Mouse (Mus musculus) mouse trophoblast stem cell (cell line): Measurements from ENCODE around the gene Asprv1.

Experiments
- in situ Hi-C, 2 experiments: fragments of 300-500 bp; cut with MseI, MboI; formaldehyde crosslinking; loops; 2 replicates in 1 of 2; 3 replicates in 1 of 2; pipeline ENCODE4 v1.15.1; 2025

Asprv1 gene

DNA sequence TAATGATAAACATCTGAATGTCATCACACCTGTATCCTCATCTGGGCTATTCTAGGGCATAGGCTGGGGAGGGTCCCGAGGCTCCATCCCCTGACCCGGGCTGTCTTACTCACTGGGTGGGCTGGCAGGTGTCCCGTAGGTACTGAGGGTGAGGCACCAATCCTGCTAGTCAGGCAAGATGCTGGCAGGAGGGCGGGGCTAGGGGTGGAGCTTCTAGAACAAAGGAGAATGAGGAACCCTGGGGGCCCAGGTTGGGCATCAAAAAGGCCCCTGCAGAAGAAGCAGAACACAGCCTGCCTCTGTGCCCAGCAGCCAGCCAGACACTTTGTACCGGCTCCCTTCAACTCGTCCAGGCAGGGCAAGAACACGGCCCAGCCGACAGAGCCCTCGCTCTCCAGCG is at the start of gene Asprv1:
Gene Asprv1 (plus strand): TSS at position 219 of the 400 bp plus-strand sequence.
- in situ Hi-C loops: no loop called here

DNA sequence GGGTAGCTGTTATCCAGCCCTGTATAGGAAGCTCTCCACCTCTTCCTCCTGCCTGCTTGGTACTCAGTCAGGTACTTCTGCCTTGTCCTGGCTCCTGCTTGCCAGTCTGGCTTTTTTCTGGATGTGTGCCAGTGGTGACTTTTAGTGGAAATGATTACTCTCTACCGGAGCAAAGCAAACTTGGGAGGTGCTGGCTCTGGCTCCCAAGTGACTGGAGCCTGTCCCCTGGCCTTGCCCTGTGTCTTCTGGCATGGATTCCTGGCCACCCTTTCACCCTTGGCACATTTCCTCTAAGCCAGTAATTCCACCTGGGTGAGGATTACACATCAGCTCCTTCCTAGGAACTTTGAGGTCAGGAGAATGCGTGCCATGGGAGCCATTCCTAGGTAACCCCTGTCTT is 49.6 kb upstream of the Asprv1 start:
- in situ Hi-C loops: no loop called here

DNA sequence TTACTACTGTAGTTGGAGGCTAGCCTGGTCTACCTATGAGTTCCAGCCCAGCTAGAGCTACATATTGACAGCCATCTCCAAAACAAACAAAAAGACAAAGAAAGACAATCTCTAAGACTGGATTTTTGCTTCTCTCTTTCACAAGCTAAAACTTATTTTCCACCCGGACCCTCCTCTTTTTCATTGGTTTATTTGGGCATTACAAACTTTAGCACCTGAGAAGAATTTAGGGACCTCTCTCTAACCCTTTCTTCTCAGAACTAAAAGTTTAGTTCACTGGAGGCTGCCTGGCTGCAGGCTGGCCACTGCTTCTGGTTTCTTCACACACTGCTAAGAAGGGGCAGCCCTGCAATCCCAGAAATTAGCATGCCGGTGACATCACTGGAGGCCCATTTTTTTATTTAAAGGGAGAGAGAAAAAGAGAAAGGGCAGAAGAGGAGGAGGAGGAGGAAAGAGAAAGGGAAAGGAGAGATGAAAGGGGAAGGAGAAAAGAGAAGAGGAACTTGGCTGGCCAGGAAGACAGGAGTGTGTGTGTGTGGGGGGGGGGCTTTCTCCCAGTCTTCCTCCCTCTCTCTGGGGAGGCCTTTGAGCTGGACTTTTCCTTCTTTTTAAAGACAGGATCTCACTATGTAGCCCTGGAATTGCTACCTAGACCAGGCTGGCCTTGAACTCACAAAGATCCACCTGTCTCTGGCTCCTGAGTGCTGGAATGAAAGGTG is 48.7 kb upstream of the Asprv1 start:
- in situ Hi-C loops: no loop called here

DNA sequence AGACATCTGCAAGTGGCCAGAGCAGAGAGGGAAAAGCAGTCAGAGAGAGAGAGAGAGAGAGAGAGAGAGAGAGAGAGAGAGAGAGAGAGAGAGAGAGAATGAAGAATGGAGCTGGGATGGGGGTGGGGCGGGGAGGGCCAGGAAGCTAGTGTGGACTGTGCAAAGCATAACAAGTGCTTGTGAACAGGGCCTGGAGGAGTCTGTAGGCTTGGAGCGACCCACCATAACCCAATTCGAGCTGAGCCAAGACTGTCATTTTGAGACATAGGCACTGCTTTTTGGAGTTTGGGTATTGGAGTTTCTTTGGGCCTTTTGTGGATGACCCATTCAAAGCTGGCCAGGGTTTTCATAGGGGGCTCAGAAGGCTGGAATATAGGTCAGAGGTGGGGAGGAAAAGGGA is 48.0 kb upstream of the Asprv1 start:
- in situ Hi-C loops: no loop called here

DNA sequence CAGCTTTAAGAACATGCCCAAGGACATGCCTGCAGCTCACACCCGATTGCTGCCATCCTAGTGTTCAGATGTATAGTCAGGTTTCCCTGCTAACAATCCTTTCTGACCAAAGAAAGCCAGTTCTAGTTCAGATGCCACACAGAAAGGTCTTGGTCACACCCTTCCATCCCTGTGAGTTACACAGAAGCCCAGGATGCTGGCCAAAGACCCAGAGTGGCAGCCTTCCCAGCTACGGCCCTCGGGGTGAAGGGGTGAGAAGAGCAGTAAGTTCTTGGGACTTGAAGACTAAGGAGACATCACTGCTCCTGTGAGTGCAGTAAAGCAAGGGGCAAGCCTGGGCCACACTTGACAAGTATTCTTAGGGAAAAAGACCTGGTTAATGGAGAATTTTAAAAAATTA is 44.8 kb upstream of the Asprv1 start:
- in situ Hi-C loops: no loop called here

DNA sequence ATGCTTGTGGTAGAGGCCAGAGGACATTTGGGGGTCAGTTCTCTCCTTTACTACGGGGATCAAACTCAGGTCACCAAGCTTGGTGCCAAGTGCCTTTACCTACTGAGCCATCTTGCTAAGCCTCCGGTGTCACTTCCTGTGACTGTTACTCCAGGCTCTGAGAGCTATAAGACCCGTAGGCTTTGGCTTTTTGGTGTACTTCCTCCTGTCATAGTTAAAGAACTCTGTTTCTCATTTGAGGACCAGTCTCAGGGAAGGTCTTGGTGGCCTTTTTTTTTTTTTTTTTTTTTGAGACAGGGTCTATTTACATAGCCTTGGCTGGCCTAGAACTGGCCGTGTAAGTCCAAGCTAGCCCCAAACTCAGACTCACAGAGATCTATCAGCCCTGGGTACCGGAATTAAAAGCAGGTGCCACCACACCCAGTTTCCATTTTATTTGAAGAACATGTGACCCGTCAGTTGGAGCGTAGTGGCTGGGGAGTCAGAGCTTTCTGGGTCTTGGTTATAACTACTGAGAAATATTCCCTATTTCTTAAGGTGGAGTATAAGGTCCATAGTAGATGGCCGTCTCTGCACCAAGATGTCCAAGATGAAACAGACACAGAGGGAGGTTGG is 44.3 kb upstream of the Asprv1 start:
- in situ Hi-C loops: no loop called here

DNA sequence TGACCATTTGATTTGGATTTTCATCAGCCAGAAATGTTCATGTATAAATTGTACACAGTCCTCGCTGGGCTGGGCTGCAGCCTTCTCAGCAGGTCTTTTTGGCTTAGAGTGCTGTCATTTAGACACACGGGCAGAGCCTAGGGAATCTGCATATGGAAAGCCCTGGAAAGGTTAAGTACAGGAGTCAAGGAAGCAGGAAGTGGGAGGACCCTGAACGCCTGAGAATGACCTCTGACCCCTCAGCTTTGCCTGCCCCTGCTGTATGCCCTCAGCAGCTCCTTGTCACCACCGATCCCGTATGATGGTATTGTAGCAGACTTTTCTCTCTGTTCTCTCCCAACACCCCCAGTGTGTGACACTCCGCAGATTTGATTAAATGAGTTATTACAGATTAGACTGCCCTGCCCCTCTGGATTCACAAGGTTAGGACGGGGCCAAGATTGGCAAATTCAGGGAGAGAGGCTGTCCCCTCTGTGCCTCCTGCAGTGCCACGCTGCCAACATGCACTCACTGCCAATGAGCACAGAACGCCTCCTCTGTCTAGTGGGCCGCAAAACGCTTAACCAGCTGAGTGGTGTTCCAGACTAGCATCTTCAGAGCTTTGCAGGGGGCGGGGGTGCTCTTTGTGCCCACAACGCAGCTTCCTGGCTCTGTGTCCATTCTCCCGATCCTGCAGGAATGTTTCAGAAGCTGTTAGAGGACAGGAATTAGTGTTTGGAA is 43.5 kb upstream of the Asprv1 start:
- in situ Hi-C loops: no loop called here

DNA sequence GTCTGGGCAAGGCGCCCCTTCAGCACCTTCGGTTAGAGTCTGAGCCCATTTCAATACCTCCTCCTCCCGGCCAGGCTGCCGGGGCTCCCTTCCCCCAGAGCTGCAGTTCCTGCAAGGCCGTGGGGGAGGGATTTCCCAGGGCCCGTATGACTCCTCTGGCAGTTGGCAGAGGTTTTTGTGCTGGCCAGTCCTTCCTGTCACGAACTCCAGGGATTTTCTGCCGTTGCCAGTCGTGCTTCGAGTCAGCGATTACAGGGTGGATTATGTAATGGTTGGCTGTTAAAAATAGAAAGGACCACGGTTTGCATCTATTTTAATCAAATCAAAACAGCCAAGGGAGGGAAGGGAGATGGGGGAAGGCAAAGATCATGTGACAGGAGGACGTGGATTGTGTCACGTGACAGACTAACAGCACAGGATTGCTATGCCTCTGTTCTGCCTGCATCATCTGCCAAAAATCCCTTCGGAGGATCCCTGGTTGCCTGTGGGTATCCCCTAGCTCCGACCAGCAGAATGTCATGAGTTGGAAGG is 42.8 kb upstream of the Asprv1 start:
- in situ Hi-C loops: no loop called here

DNA sequence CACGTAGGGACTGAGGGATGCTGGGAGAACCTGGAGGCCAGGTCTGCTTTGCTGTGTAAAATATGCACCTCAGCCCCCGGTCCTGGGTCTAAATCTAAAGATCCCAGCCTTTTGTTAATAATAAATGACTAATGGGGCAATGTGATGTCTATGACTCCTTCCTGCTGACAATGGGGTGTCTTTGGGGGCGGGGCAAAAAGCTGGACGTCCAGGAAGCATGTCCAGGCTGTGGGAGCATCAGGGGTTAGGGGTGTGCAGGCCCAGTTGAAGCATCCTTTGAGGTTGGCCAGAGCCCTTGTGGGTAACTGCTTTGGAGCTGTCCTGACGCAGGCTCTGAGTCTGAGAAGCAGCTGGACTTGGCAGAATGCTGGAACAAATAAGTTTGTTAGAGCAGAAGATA is 41.9 kb upstream of the Asprv1 start:
- in situ Hi-C loops: no loop called here

DNA sequence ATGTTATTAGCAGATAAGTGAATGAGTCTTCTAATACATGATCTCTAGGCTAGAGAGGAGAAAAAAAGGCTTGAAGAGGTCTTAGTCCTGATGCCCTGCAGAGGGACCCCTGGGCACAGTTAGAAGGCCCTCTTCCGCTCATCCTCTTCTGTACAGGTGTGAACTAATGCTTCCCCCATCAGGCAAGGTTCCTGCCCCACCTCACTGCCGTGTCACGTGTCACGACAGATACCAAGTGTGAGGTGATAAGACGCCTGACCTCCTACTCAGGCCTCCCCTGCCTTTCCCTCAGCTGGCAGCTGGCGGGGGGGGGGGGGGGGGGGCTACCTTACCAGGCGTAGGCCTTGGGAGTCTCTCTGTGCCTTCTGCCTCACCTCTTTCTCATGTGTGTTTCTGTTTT is 39.5 kb upstream of the Asprv1 start:
- in situ Hi-C loops: no loop called here

DNA sequence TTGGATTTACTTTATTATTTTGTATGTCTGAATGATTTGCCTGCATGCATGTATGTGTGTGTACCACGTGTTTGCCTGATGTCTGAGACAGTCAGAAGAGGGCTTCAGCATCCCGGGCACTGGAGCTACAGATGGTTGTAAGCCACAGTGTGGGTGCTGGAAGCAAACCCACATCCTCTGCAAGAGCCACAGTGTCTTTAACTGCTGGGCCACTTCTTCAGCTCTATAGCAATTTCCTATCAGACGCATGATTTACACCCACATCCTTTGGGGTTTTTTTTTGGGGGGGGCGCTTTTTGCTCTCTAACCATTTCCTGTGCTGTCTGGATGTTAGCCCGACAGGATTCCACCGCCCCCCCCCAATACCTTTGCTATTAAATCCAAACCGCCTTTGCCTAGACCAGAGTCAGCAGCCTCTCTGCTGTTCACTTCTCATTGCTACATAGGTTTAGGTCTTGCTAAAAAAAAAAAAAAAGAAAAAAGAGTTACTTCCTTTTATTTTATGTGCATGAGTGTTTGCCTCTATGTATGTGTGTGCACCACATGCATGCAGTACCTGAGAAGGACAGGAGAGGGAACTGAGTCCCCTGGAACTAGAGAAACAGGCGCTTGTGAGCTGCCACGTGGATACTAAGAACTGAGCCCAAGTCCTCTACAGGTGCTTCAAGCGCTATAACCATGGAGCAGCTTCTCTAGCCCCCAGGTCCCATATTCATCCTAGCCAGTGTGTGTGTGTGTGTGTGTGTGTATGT is 34.6 kb upstream of the Asprv1 start:
- in situ Hi-C loops: no loop called here

DNA sequence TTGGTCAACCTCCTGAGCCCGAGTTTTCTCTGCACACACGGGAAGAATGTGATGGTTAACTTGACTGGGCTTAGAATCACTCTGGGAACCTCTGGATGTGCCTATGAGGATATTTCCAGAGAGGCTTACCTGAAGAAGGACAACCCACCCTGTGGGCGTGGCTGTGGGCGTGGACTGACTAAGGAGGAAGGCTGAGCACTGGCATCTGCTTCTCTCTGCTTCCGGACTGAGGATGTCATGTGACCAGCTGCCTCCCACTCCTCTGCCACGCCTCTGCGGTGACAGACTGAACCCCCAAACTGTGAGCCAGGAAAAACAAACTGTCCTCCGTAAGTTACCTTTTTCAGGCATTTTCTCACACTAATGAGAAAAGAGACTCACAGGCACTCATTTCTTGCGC is 33.3 kb upstream of the Asprv1 start:
- in situ Hi-C loops: no loop called here

DNA sequence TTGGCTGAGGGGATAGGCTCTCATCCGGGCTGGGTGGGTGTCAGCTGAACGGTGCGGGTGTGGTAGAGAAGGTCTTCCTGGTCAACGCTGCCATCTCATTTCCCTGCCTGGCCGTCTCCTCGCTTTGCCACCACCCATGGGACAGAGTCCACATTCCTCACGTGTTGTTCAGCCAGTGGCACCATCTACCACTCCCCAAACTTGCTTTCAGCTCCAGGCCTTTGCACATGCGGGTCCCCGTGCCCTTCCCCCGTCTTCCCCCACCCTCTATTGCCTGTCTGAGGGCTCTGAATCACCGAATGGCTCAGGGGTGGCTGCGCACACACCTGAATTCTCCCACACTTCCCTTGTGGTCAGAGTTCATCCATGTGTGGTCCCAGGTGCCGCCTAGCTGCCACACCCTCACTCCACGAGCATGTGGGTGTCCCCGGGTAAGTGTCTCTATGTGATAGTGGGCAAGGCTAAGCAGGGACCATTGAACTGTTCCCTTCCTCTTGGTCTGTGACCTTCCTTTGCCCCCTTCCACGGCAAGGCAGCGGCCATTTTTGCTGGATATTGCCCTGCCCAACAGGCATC is 32.0 kb upstream of the Asprv1 start:
- in situ Hi-C loops: no loop called here

DNA sequence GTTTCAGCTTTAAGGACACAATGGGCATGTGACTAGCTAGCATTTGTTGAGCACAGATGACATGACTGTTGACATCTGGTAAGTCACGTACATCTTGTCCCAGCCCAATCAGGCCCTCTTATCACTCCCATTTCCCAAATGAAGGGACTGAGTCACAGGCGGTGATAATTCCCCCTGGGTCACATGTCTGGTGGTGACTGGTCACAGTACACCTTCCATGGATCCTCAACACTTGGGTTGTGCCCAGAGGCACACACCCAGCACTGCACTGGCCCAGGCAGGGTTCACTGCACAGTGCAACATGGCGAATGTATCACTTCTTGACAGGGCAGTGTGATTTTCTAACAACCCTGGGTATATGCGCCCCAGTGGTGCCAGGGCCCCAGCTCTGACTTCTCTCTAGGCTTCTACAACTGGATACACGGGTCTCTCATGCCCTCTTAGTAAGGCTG is 29.2 kb upstream of the Asprv1 start:
- in situ Hi-C loops: no loop called here

DNA sequence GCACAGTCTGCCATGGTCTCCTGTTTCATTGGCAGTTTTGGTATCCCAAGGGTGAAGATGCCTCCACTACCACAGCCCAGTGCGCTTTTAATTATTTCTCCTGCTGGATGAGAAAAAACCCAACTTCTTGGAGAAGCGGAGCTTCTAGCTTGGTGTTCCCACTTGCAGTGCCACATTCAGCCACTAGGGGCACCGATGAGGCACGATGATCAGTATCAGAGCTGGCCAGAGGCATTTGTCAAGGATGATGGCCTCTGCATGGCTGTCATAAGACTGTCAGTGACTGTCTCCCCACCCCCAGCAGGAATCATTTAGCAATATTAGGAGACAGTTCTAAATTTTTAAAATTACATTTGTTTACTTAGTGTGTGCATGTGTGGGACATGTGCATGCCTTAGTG is 28.8 kb upstream of the Asprv1 start:
- in situ Hi-C loops: no loop called here

DNA sequence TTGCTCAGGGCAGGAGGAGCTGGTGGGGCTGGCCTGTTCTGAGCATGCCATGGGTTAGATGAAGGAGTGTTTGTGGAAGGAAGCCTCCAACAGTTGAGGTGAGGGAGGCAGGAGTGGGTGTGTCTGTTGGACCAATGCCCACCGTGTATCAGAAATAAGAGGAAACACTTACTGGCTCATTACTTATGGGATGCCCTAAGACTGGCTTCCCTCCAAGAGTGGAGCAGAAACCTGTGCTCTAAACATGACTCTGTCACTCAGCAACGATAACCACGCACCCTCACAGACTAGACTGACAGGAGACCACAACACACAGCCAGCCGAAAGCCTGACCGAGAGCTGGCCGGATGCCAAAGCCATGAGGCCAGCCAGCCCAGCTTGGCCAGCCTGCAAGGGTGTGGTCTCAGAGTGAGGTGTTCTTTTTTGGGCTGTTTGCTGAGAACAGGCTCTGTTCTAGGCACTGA is 28.0 kb upstream of the Asprv1 start:
- in situ Hi-C loops: no loop called here

DNA sequence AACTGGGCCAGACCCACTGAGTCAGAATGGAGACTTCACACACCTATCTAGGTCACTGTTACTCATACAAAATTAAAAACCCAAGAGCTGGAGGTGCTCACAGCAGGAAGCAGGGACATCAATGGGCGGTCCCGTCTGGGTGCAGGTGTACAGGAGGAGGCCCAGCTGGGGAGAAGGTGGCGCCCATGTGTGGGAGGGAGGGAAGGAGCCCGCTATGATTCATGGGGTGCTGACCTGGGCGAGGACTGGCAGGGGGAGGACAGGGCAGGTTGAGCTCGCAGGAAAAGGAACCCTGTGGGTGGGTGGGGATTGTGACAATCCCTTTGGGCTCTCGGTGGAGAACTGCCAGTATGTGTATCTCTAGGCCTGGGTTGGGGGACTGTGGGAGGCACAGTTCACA is 22.7 kb upstream of the Asprv1 start:
- in situ Hi-C loops: no loop called here

DNA sequence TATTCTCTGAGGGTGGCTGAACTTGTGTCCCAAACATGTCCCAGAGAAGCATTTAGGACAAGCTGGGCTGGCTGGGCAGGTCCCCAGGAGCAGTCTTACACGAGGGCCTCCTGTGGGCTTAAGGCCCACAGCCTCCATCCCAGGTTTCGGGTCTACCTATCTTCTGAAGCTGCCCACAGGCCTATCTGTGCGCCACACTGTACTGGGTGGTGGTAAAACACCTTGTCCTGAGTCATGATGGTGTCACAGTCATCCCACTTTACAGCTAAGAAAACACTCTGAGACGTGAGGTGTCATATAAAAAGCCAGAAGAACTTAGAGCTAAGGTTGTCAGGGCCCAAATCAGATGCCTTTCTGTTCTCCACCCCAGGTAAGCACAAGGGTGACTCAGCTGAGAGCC is 21.7 kb upstream of the Asprv1 start:
- in situ Hi-C loops: no loop called here

DNA sequence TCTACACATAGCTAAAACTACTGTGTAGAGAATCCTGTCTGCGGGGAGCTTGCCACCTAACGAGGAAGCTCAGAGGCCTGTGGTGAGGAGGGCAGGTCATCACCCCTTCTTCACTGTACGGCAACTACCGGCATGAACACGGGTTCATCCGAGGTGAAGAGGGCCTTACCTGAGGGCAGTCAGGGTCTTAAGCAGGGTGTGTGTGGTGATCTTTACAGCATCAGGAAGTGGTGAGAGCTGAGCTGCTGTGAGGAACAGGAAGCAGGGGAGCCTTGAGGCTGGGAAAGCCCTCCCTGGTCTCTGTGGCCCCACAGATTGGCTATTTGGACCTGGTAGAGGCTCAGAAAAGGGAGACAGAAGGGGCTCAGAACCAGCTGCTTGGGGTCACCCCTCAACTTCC is 20.5 kb upstream of the Asprv1 start:
- in situ Hi-C loops: no loop called here

DNA sequence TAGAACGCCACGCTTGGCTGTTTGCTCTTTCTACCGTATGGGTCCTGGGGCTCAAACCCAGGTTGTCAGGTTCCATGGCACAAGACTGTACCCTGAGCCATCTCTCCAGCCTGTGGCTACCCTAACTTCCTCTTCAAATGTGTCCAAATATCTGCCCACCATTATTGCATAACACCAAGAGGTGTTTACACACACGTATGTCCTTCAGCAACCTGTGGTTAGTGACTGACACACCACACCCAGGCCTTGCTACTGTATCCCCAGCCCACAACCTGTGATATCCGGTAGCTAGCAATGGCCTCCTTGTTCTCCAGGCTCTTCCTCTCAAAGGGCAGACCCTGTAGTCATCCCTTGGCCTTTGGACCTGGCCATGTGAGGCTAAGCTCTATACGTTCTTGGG is 18.7 kb upstream of the Asprv1 start:
- in situ Hi-C loops: no loop called here

DNA sequence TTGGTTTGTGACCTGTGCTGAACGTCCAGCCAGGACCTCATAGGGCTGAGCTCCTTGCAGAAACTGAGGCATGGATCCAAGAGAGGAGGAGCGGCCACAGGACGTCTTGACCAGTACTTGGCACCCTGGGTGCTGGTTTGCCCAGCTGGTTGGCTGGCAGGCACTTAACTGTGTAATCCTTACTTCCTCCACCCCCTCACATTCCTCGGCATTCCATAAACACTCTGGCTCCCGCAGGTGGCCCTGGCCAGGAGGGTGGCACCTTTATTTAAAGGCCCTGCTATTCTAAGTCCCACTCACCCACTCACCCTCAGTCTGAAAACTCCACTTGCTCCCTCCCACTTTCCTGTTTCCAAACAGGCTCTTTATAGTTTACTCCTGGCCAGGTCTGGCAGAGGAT is 17.2 kb upstream of the Asprv1 start:
- in situ Hi-C loops: no loop called here

DNA sequence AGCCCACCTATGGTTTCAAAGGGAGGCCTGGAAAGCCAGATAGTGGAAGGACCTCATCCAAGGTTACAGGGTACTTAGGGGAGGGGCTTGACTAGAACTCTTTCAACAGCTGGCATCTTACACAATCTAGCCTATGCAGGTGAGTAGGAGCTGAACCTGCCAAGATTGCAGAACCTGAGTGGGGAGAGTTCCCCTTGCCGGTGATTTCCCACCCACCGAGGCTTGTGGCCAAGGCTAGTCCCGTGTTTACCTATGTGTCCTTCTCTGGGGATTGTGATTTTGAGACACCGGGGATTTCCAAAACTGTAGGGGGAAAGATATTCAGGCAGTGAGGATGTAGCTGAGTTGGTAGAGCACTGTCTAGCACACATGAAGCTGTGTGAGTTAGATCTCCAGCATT is 12.7 kb upstream of the Asprv1 start:
- in situ Hi-C loops: no loop called here
